8 mouse cellular contexts compared by ENCODE assay signal in genomic region chr8:84186547-84186946, GRCm38 (mm10). TPM values are rescaled to one million over a fixed set of nuclear protein-coding genes. Genes with fewer than 3 reads are reported as not detected.
DNase-seq lines count a peak whose midpoint lies in the region; ATAC-seq lines count a peak whose summit lies in the region.

No protein-coding gene starts in this region.

- peaks cover 19% of the 10 kb centered on the region for H3K4me1 ChIP-seq in intestine, embryonic 16.5 days (ENCODE audit: control insufficient read depth, insufficient read depth, low read length)
- peaks cover 32% of the 10 kb centered on the region for H3K4me1 ChIP-seq in limb, embryonic 12.5 days (replicated peaks)
- peaks cover 29% of the 10 kb centered on the region for H3K4me1 ChIP-seq in midbrain, embryonic 12.5 days

- H3K4me2 ChIP-seq in intestine, embryonic 16.5 days (ENCODE audit: low read depth, low read length): peak overlapping the region; percentile 72
- H3K4me2 ChIP-seq in limb, embryonic 12.5 days: peak overlapping the region; percentile 73
- peak overlapping the region; percentile 58 for H3K4me2 ChIP-seq in midbrain, embryonic 12.5 days (replicated peaks)

- no peaks in the 10 kb centered on the region for H3K27me3 ChIP-seq in intestine, embryonic 16.5 days (replicated peaks; ENCODE audit: control insufficient read depth, insufficient read depth, low read length)
- no peaks in the 10 kb centered on the region for H3K27me3 ChIP-seq in limb, embryonic 12.5 days
- H3K27me3 ChIP-seq in midbrain, embryonic 12.5 days: peaks cover 24% of the 10 kb centered on the region

- DNase-seq in urinary bladder, postnatal 14 days (ENCODE audit: low spot score): peak; percentile 75
- no peak for DNase-seq in urinary bladder, adult 2 months (ENCODE audit: low spot score)
- DNase-seq in embryo, embryonic 10.5 days (ENCODE audit: low spot score): peak; percentile 91
- DNase-seq in spleen, adult 18-20 months: peak; percentile 56 to 68

- H3K9ac ChIP-seq in intestine, embryonic 16.5 days (ENCODE audit: low read depth, low read length): peak overlapping the region; percentile 62
- peak overlapping the region; percentile 46 for H3K9ac ChIP-seq in limb, embryonic 12.5 days (replicated peaks)
- H3K9ac ChIP-seq in midbrain, embryonic 12.5 days (replicated peaks): peak overlapping the region; percentile 37; the same call in 1 of the 2 replicates

- peak overlapping the region; percentile 43 for H3K4me3 ChIP-seq in intestine, embryonic 16.5 days (ENCODE audit: low read length)
- H3K4me3 ChIP-seq in limb, embryonic 12.5 days (replicated peaks): peak overlapping the region; percentile 35
- peak overlapping the region; percentile 30 for H3K4me3 ChIP-seq in midbrain, embryonic 12.5 days

- no peaks in the 10 kb centered on the region for H3K36me3 ChIP-seq in intestine, embryonic 16.5 days (ENCODE audit: control insufficient read depth, insufficient read depth, low read length)
- no peaks in the 10 kb centered on the region for H3K36me3 ChIP-seq in limb, embryonic 12.5 days
- no peaks in the 10 kb centered on the region for H3K36me3 ChIP-seq in midbrain, embryonic 12.5 days

- WGBS in intestine, embryonic 16.5 days: 1% methylated on average over 12 of the region's 12 CpGs
- WGBS in limb, embryonic 12.5 days: 1% methylated on average over 12 of the region's 12 CpGs
- WGBS in midbrain, embryonic 12.5 days: 1% methylated on average over 12 of the region's 12 CpGs

- peak; percentile 71 for ATAC-seq in granulocyte monocyte progenitor cell, adult 5-6 weeks (replicated peaks; ENCODE audit: poor library complexity, severe bottlenecking)
- ATAC-seq in intestine, embryonic 16.5 days: peak; percentile 60
- ATAC-seq in limb, embryonic 12.5 days (ENCODE audit: insufficient number of reproducible peaks, insufficient read depth, low FRiP score, low TSS enrichment, low read depth): 0 out of 2 replicates have a peak, but pooled peaks have one; percentile 7
- 0 out of 2 replicates have a peak, but pooled peaks have one; percentile 11 for ATAC-seq in midbrain, embryonic 12.5 days (ENCODE audit: low FRiP score, low read depth)

- H3K9me3 ChIP-seq in intestine, embryonic 16.5 days (ENCODE audit: control insufficient read depth, low read length): no peaks in the 10 kb centered on the region
- H3K9me3 ChIP-seq in limb, embryonic 12.5 days: no peaks in the 10 kb centered on the region
- no peaks in the 10 kb centered on the region for H3K9me3 ChIP-seq in midbrain, embryonic 12.5 days

- peak overlapping the region; percentile 30; the same call in 1 of the 2 replicates for H3K27ac ChIP-seq in intestine, embryonic 16.5 days (ENCODE audit: low read length)
- no peak overlapping the region for H3K27ac ChIP-seq in limb, embryonic 12.5 days
- H3K27ac ChIP-seq in midbrain, embryonic 12.5 days (replicated peaks): no peak overlapping the region

RNA-seq across cellular contexts. Expression of gene Nanos3, which starts 1.5 kb away (rescaled TPM):
- polyA plus RNA-seq in urinary bladder, adult 2 months (2012; rRNA removed): 0.13 TPM in 1 of 2 replicates, not detected in the other
- 3.5 and 9.6 TPM in 2 replicates for total RNA-seq in granulocyte monocyte progenitor cell, adult 5-6 weeks (2014; fragmentation: Nextera tagmentation)
- not detected in 2 replicates for total RNA-seq in granulocyte monocyte progenitor cell, adult 5-6 weeks (2017)
- 0.89 and 1.3 TPM in 2 replicates for polyA plus RNA-seq in intestine, embryonic 16.5 days (2015; fragmentation: Nextera tagmentation; extraction: Ambion mirVana)
- polyA plus RNA-seq in limb, embryonic 12.5 days (2016; fragmentation: Nextera tagmentation; extraction: Ambion mirVana): 3.3 and 5.5 TPM in 2 replicates
- 4.5 and 8.3 TPM in 2 replicates for polyA plus RNA-seq in midbrain, embryonic 12.5 days (2016; fragmentation: Nextera tagmentation; extraction: Ambion mirVana)

RNA-seq across cellular contexts. Expression of gene 4930432K21Rik, which starts 38.7 kb away (rescaled TPM):
- 0.62 and 0.74 TPM in 2 replicates for polyA plus RNA-seq in urinary bladder, adult 2 months (2012; rRNA removed)
- 1.2 TPM in 1 of 2 replicates, not detected in the other for total RNA-seq in granulocyte monocyte progenitor cell, adult 5-6 weeks (2014; fragmentation: Nextera tagmentation)
- 1.2 and 1.8 TPM in 2 replicates for total RNA-seq in granulocyte monocyte progenitor cell, adult 5-6 weeks (2017)
- 0.61 and 0.82 TPM in 2 replicates for polyA plus RNA-seq in intestine, embryonic 16.5 days (2015; fragmentation: Nextera tagmentation; extraction: Ambion mirVana)
- 1.6 TPM in 2 replicates for polyA plus RNA-seq in limb, embryonic 12.5 days (2016; fragmentation: Nextera tagmentation; extraction: Ambion mirVana)
- 2.4 TPM in 2 replicates for polyA plus RNA-seq in midbrain, embryonic 12.5 days (2016; fragmentation: Nextera tagmentation; extraction: Ambion mirVana)

RNA-seq across cellular contexts. Expression of gene Cc2d1a, which starts 38.8 kb away (rescaled TPM):
- 18.5 and 22.3 TPM in 2 replicates for polyA plus RNA-seq in urinary bladder, adult 2 months (2012; rRNA removed)
- total RNA-seq in granulocyte monocyte progenitor cell, adult 5-6 weeks (2014; fragmentation: Nextera tagmentation): 11.8 and 13.5 TPM in 2 replicates
- 4.2 and 9.0 TPM in 2 replicates for total RNA-seq in granulocyte monocyte progenitor cell, adult 5-6 weeks (2017)
- 25.3 and 26.0 TPM in 2 replicates for polyA plus RNA-seq in intestine, embryonic 16.5 days (2015; fragmentation: Nextera tagmentation; extraction: Ambion mirVana)
- 26.2 and 28.7 TPM in 2 replicates for polyA plus RNA-seq in limb, embryonic 12.5 days (2016; fragmentation: Nextera tagmentation; extraction: Ambion mirVana)
- 19.0 and 19.5 TPM in 2 replicates for polyA plus RNA-seq in midbrain, embryonic 12.5 days (2016; fragmentation: Nextera tagmentation; extraction: Ambion mirVana)

RNA-seq across cellular contexts. Expression of gene Zswim4, which starts 50.3 kb away (rescaled TPM):
- polyA plus RNA-seq in urinary bladder, adult 2 months (2012; rRNA removed): 8.6 and 9.2 TPM in 2 replicates
- 4.6 and 8.1 TPM in 2 replicates for total RNA-seq in granulocyte monocyte progenitor cell, adult 5-6 weeks (2014; fragmentation: Nextera tagmentation)
- total RNA-seq in granulocyte monocyte progenitor cell, adult 5-6 weeks (2017): 4.5 and 4.8 TPM in 2 replicates
- polyA plus RNA-seq in intestine, embryonic 16.5 days (2015; fragmentation: Nextera tagmentation; extraction: Ambion mirVana): 7.1 and 7.7 TPM in 2 replicates
- polyA plus RNA-seq in limb, embryonic 12.5 days (2016; fragmentation: Nextera tagmentation; extraction: Ambion mirVana): 33.1 and 34.3 TPM in 2 replicates
- 55.3 and 55.7 TPM in 2 replicates for polyA plus RNA-seq in midbrain, embryonic 12.5 days (2016; fragmentation: Nextera tagmentation; extraction: Ambion mirVana)

Comparison
In these comparisons a context has a peak if more than half of its experiments do, and no peak if none do; other contexts are left out.
1. ATAC-seq: peak in every context shown above with its lines; median percentile 71 in granulocyte monocyte progenitor cell, adult 5-6 weeks; 60 in intestine, embryonic 16.5 days; 11 in midbrain, embryonic 12.5 days; 7 in limb, embryonic 12.5 days.